Mouse (Mus musculus) neural tube, embryonic 14.5 days (tissue): Measurements from ENCODE around the gene Ldhb. TPM values are rescaled to one million over a fixed set of nuclear protein-coding genes. Genes with fewer than 3 reads are reported as not detected.

ENCODE experiments used
- polyA plus RNA-seq: library from polyadenylated mRNA; unstranded; fragments of >200 nt; fragmentation: Nextera tagmentation; extraction: Ambion mirVana; gene quantifications from 2 replicates; pipeline ENCODE4 v1.2.1, GENCODE M21; 2014

The Ldhb gene
- polyA plus RNA-seq, 1 experiment from 2014 or later, result 607 TPM

Other genes with a start within 250 kb of the Ldhb start
- not detected in 2 replicates for gene Iapp, start 209.5 kb downstream of the Ldhb start, polyA plus RNA-seq
- gene Slco1a5, start 185.0 kb downstream of the Ldhb start, polyA plus RNA-seq, result 0.18 and 0.35 TPM in 2 replicates
- 19.4 and 22.4 TPM in 2 replicates for gene Pyroxd1, start 162.3 kb downstream of the Ldhb start, polyA plus RNA-seq
- gene Recql, start 120.9 kb downstream of the Ldhb start, polyA plus RNA-seq, result 27.9 and 32.3 TPM in 2 replicates
- 80.4 and 87.0 TPM in 2 replicates for gene Golt1b, start 120.7 kb downstream of the Ldhb start, polyA plus RNA-seq
- 1.4 and 1.9 TPM in 2 replicates for gene Spx, start 94.5 kb downstream of the Ldhb start, polyA plus RNA-seq
- not detected in 2 replicates for gene Gys2, start 34.8 kb downstream of the Ldhb start, polyA plus RNA-seq
- gene Kcnj8, start 63.7 kb upstream of the Ldhb start, polyA plus RNA-seq, result 8.3 and 11.7 TPM in 2 replicates
- gene Abcc9, start 194.4 kb upstream of the Ldhb start, polyA plus RNA-seq, result 4.6 and 5.5 TPM in 2 replicates
- gene Cmas, start 248.7 kb upstream of the Ldhb start, polyA plus RNA-seq, result 181 and 199 TPM in 2 replicates